Mouse (Mus musculus) embryo, embryonic 10.5 days (tissue): ENCODE measurements at regions not wholly inside any gene's neighbourhood (a gene's known extent, or its start where the extent isn't known, plus 50 kb on each side); places are given as distances from the start of the nearest gene placed in this dataset.

Experiments
- DNase-seq: peaks from one replicate; pipeline ENCODE4 v3.0.0-alpha.2; 2015; ENCODE audit warnings: low spot score

DNA sequence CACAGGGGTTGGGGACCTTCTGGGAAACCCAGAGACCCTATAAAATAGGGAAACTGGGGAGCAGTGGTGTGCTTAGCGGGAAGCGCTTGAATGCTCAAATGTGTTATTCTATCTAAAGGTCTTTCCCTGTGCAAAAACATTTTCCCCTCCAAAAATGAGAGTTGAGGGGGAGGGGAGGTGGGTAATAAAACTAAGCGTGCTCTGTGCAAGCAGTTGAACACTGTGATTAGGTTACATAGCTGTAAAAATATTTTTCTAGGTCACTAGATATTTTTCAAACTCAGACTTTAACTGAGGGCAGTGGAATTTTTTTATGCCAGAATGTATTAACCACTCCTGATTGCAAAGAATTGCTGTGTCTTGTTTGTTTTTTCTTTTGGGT is 77.0 kb upstream of the Tbl1x start:
- DNase-seq: no peak

DNA sequence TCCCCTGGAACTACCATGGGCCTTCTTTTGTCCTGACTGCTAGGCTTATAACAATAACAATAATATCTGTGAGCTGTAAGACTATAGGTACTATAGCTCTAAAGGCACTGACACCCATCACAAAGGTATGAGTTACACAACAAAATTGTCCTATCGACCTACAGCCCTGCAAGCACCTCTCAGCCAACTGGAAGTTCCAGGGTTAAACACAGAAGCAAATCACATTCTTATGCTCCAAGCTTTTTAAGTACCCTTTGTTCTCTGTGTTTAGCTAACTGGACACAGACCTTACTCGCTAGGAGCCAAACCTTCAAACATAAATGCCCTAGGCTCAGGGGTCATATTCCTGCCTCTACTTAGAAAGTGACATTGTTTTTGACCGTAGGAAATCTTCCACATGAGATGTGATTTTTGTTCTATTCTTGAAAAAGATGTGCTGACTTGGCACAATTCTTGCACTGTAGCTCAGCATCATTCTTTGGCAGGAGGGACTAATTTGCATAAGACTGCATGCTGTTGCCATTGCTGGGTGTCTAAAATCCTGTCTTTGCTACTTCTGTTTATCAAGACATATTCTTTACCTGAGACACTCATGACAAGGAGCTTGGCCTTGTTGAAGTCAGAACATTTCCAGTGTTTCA is 66.8 kb upstream of the Tbl1x start:
- no peak for DNase-seq

DNA sequence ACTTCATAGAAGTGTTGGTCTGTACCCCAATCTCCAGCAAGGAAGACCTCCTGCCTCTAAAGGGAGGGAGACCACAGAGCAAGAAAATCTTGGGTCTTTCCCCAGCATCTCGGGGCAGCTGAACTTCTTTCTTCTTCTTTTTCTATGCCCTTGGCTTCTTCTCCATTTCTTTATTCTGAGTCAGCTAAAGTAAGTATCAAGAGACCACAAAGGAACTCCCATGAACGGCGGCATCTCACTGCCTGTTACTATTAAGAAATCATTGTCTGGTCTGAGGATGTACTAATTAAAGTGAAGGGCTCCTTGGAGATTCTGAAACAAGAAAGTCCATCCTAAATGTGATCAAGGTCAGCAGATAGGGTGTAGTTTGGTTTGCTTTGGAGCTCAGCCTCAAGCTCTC is 64.1 kb upstream of the Tbl1x start:
- no peak for DNase-seq

DNA sequence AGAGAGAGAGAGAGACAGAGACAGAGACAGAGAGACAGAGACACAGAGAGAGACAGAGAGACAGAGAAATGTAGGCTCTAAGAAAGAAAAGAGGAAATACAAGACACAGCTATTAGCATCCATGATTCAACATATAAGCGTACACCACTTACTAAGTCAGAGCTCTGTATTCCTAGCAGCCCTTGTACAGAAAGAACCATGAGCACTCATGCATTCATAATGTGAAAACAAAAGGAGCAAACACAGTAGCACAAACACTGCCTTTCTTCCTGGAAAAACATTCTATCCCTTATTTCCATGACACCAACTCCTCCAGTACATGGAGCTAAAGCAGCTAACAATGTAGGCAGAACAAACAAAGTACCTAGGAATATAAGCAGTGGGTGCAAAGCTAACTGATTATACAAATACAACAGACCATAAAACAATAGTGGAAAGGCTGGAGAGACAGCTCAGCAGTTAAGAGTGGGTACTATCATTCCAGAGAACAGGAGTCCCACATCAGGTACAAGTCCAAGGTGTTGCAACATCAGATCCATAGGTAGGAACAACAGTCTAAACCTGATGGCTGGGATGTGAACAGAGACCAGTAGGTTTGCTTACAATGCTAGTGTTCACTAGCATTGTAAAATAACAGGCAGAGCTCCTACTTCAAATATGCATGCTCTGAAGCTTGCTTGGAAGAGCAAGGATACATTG is 58.7 kb upstream of the Tbl1x start:
- peak; percentile 22 for DNase-seq
